Mouse (Mus musculus) heart, adult 2 months (tissue): ENCODE measurements at regions not wholly inside any gene's neighbourhood (a gene's known extent, or its start where the extent isn't known, plus 50 kb on each side); places are given as distances from the start of the nearest gene placed in this dataset.

ENCODE experiments used
- DNase-seq, 2 experiments: peaks; one replicate each; pipeline ENCODE4 v3.0.0; 2021
- H3K27ac ChIP-seq: fragments of 200-600 bp; 2 replicates; pipeline ENCODE4 v1.8.1; 2022
- H3K27me3 ChIP-seq: fragments of 200-500 bp; 2 replicates; pipeline ENCODE4 v1.6.1; 2012; ENCODE audit warnings: mild to moderate bottlenecking, low read length, inconsistent platforms, mixed read lengths; ENCODE audit not compliant: control insufficient read depth, insufficient read depth
- H3K36me3 ChIP-seq: fragments of 200-500 bp; 2 replicates; pipeline ENCODE4 v1.6.1; 2012; ENCODE audit warnings: low read length, inconsistent platforms; ENCODE audit not compliant: control insufficient read depth, insufficient read depth
- H3K4me1 ChIP-seq: fragments of 200-500 bp; 2 replicates; pipeline ENCODE4 v1.6.1; 2011; ENCODE audit warnings: low read length; ENCODE audit not compliant: control insufficient read depth, insufficient read depth
- H3K4me3 ChIP-seq: fragments of 200-600 bp; 2 replicates; pipeline ENCODE4 v1.8.1; 2022
- H3K79me2 ChIP-seq: fragments of 200-500 bp; replicated peaks from 2 replicates; pipeline ENCODE4 v1.6.1; 2012; ENCODE audit warnings: mild to moderate bottlenecking, inconsistent platforms, low read length, moderate library complexity, mixed read lengths; ENCODE audit not compliant: control insufficient read depth, insufficient read depth
- H3K9ac ChIP-seq: fragments of 200-500 bp; 2 replicates; pipeline ENCODE4 v1.6.1; 2012; ENCODE audit warnings: low read depth, mild to moderate bottlenecking, control low read depth, inconsistent platforms, low read length, mixed read lengths
- CTCF ChIP-seq: fragments of 200-600 bp; IDR thresholded peaks from 2 replicates; pipeline ENCODE4 v1.8.1; 2022; ENCODE audit warnings: antibody characterized with exemption, mild to moderate bottlenecking, moderate library complexity
- EP300 ChIP-seq: fragments of 200-500 bp; IDR thresholded peaks from 2 replicates; pipeline ENCODE4 v1.6.1; 2011; ENCODE audit warnings: low read depth, low read length, control low read depth; ENCODE audit not compliant: insufficient read depth
- POLR2A ChIP-seq: fragments of 200-500 bp; IDR thresholded peaks from 2 replicates; pipeline ENCODE4 v1.6.1; 2011; ENCODE audit warnings: mild to moderate bottlenecking, low read depth, low read length, control low read depth; ENCODE audit not compliant: insufficient read depth
- WGBS: fragments of 180-500 bp; shearing (Covaris S2); methylation state at CpG from one replicate; pipeline ENCODE4 v1.1.7; 2018; 5-methylcytosine and 5-hydroxymethylcytosine counted together
- intact Hi-C: fragments of 180-260 bp; cut with DNase I; formaldehyde crosslinking; loops from one replicate; pipeline ENCODE4 v1.15.1; 2025

GRCm38 (mm10) chr6:26033392-26033791, 224.3 kb upstream of the Pot1a start:
- H3K27ac ChIP-seq = no peak overlapping the region
- TF ChIP-seq EP300 (no peak), POLR2A (no peak), CTCF (no peak)
- WGBS = 51% methylated on average over 2 of the region's 2 CpGs
- H3K79me2 ChIP-seq = no peaks in the 10 kb centered on the region
- H3K9ac ChIP-seq = no peak overlapping the region
- H3K4me3 ChIP-seq = no peak overlapping the region
- H3K4me1 ChIP-seq = no peaks in the 10 kb centered on the region
- H3K27me3 ChIP-seq = no peaks in the 10 kb centered on the region
- intact Hi-C loops = no loop called here
- H3K36me3 ChIP-seq = no peaks in the 10 kb centered on the region
- no peak for DNase-seq

- Histone ChIP-seq H3K9ac (no peak overlapping the region), H3K27me3 (no peaks in the 10 kb centered on the region), H3K4me1 (no peaks in the 10 kb centered on the region), H3K79me2 (no peaks in the 10 kb centered on the region), H3K4me3 (no peak overlapping the region), H3K36me3 (no peaks in the 10 kb centered on the region), H3K27ac (no peak overlapping the region)
- no peak for DNase-seq
- intact Hi-C loops = no loop called here
- no peak for TF ChIP-seq CTCF
- no peak for TF ChIP-seq EP300
- TF ChIP-seq POLR2A = no peak
- 69% methylated on average over 6 of the region's 6 CpGs for WGBS
Measured at GRCm38 (mm10) chr6:26015388-26015787, 206.3 kb upstream of the Pot1a start.

- WGBS = 85% methylated on average over 1 of the region's 1 CpGs
- no peak overlapping the region for H3K4me3 ChIP-seq
- TF ChIP-seq CTCF (no peak), POLR2A (no peak), EP300 (no peak)
- intact Hi-C loops = no loop called here
- H3K4me1 ChIP-seq = no peaks in the 10 kb centered on the region
- no peaks in the 10 kb centered on the region for H3K79me2 ChIP-seq
- no peak for DNase-seq
- no peaks in the 10 kb centered on the region for H3K27me3 ChIP-seq
- H3K27ac ChIP-seq = no peak overlapping the region
- no peaks in the 10 kb centered on the region for H3K36me3 ChIP-seq
- H3K9ac ChIP-seq = no peak overlapping the region
Measured at GRCm38 (mm10) chr6:25994044-25994443, 185.0 kb upstream of the Pot1a start.

GRCm38 (mm10) chr6:25978171-25978847, 169.3 kb upstream of the Pot1a start:
- no peak overlapping the region for H3K4me3 ChIP-seq
- no peak overlapping the region for H3K9ac ChIP-seq
- no peaks in the 10 kb centered on the region for H3K4me1 ChIP-seq
- no peaks in the 10 kb centered on the region for H3K27me3 ChIP-seq
- 34% methylated on average over 4 of the region's 4 CpGs for WGBS
- no peak overlapping the region for H3K27ac ChIP-seq
- TF ChIP-seq POLR2A (no peak), EP300 (no peak), CTCF (no peak)
- H3K79me2 ChIP-seq = no peaks in the 10 kb centered on the region
- intact Hi-C loops = no loop called here
- no peak for DNase-seq
- no peaks in the 10 kb centered on the region for H3K36me3 ChIP-seq

GRCm38 (mm10) chr6:25965452-25965851, 156.4 kb upstream of the Pot1a start:
- no peak overlapping the region for H3K9ac ChIP-seq
- H3K4me1 ChIP-seq = no peaks in the 10 kb centered on the region
- WGBS = 67% methylated on average over 3 of the region's 3 CpGs
- no peak for DNase-seq
- H3K27me3 ChIP-seq = no peaks in the 10 kb centered on the region
- no peak overlapping the region for H3K4me3 ChIP-seq
- TF ChIP-seq EP300 (no peak), CTCF (no peak), POLR2A (no peak)
- H3K79me2 ChIP-seq = no peaks in the 10 kb centered on the region
- intact Hi-C loops = no loop called here
- H3K36me3 ChIP-seq = no peaks in the 10 kb centered on the region
- no peak overlapping the region for H3K27ac ChIP-seq

- no peak for DNase-seq
- no peaks in the 10 kb centered on the region for H3K36me3 ChIP-seq
- no peaks in the 10 kb centered on the region for H3K79me2 ChIP-seq
- no peak overlapping the region for H3K4me3 ChIP-seq
- intact Hi-C loops = no loop called here
- H3K9ac ChIP-seq = no peak overlapping the region
- H3K27me3 ChIP-seq = no peaks in the 10 kb centered on the region
- WGBS = 88% methylated on average over 10 of the region's 10 CpGs
- no peak overlapping the region for H3K27ac ChIP-seq
- no peaks in the 10 kb centered on the region for H3K4me1 ChIP-seq
- TF ChIP-seq EP300 = no peak
- no peak for TF ChIP-seq POLR2A
- no peak for TF ChIP-seq CTCF
Measured at GRCm38 (mm10) chr6:25931148-25931553, 122.1 kb upstream of the Pot1a start.
